Comparison of ENCODE assay signal across 8 mouse cellular contexts in the genomic region with DNA sequence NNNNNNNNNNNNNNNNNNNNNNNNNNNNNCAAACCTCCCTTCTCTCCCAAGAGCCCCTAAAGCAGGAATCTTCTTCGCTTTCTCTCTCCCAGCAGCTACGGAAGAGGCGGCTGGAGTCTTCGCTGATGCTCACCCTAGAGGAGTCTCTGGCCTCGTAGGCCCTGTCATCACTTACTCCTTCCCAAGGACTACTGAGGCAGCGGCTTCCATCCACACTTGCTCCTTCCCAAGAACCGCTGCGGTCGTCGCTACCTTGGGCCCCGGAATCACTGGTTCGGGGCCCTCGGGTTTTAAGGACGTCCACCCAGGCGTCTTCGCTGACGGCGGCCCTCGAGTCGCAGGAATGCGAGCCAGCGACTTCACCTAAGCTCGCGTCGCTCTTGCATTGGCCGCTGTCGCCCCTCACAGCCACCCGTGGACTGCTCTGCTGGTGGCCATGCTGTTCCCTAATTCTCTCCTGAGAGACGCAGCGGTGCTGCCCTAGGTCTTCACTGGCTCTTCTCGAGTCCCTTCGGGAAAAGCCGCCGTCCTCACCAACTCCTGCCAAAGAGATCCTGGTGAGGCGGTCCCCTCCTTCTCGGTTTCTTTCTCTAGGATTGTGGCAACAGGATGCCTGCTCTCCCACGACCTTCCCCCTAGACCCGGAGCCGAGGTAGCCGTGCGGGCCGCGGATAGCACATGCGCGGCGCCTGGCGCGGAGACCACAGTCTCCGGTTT. TPM values are rescaled to one million over a fixed set of nuclear protein-coding genes. Genes with fewer than 3 reads are reported as not detected.
DNase-seq lines count a peak whose midpoint lies in the region; ATAC-seq and TF ChIP-seq lines count a peak whose summit lies in the region.

No protein-coding gene starts in this region.

- peaks cover 3% of the 10 kb centered on the region for H3K4me1 ChIP-seq in brown adipose tissue, adult 24 weeks (ENCODE audit: control insufficient read depth, insufficient read depth, insufficient read length, low read length)
- peaks cover 13% of the 10 kb centered on the region for H3K4me1 ChIP-seq in heart, embryonic 16.5 days (ENCODE audit: control insufficient read depth, insufficient read depth, low read length)
- peaks cover 10% of the 10 kb centered on the region for H3K4me1 ChIP-seq in liver, embryonic 16.5 days (ENCODE audit: control insufficient read depth, low read depth, low read length)
- peaks cover 8% of the 10 kb centered on the region for H3K4me1 ChIP-seq in small intestine, adult 2 months (ENCODE audit: control insufficient read depth, insufficient read depth, insufficient read length, low read length)

- no peaks in the 10 kb centered on the region for H3K9me3 ChIP-seq in heart, embryonic 16.5 days (replicated peaks; ENCODE audit: control insufficient read depth, low read length)
- H3K9me3 ChIP-seq in liver, embryonic 16.5 days (replicated peaks; ENCODE audit: control insufficient read depth, low read length), result no peaks in the 10 kb centered on the region

- peaks cover 2% of the 10 kb centered on the region for H3K36me3 ChIP-seq in heart, embryonic 16.5 days (ENCODE audit: control insufficient read depth, insufficient read depth)
- no peaks in the 10 kb centered on the region for H3K36me3 ChIP-seq in liver, embryonic 16.5 days (ENCODE audit: control insufficient read depth, insufficient read depth)
- H3K36me3 ChIP-seq in small intestine, adult 2 months (ENCODE audit: control insufficient read depth, insufficient read depth, low read length), result peaks cover 10% of the 10 kb centered on the region

- WGBS in heart, embryonic 16.5 days, result 2% methylated on average over 49 of the region's 49 CpGs
- 3% methylated on average over 49 of the region's 49 CpGs for WGBS in liver, embryonic 16.5 days (ENCODE audit: insufficient replicate concordance)
- WGBS in small intestine, adult 2 months, result 2% methylated on average over 49 of the region's 49 CpGs

- peak overlapping the region; percentile 93 for H3K4me2 ChIP-seq in heart, embryonic 16.5 days (ENCODE audit: low read depth, low read length)
- H3K4me2 ChIP-seq in liver, embryonic 16.5 days (ENCODE audit: low read depth, low read length), result peak overlapping the region; percentile 99

- H3K27me3 ChIP-seq in heart, embryonic 16.5 days (ENCODE audit: control insufficient read depth, insufficient read depth, low read length), result no peaks in the 10 kb centered on the region
- H3K27me3 ChIP-seq in liver, embryonic 16.5 days (ENCODE audit: control insufficient read depth, insufficient read depth, low read depth, low read length), result peaks cover 9% of the 10 kb centered on the region
- H3K27me3 ChIP-seq in small intestine, adult 2 months (ENCODE audit: control insufficient read depth, insufficient read depth, low read length), result peaks cover 4% of the 10 kb centered on the region; the same call in 1 of the 2 replicates

- peak overlapping the region; percentile 75 for H3K4me3 ChIP-seq in layer of hippocampus, adult 2 months
- peak overlapping the region; percentile 77 for H3K4me3 ChIP-seq in brown adipose tissue, adult 24 weeks (ENCODE audit: insufficient read depth, low read depth, low read length)
- H3K4me3 ChIP-seq in heart, embryonic 16.5 days (ENCODE audit: low read length), result peak overlapping the region; percentile 75
- peak overlapping the region; percentile 75 for H3K4me3 ChIP-seq in liver, embryonic 16.5 days (ENCODE audit: low read depth, low read length)
- peak overlapping the region; percentile 98 for H3K4me3 ChIP-seq in small intestine, adult 2 months (ENCODE audit: low read depth, low read length)

- DNase-seq in layer of hippocampus, adult 2 months (ENCODE audit: low spot score in 2 of 2), result no peak
- DNase-seq in layer of hippocampus, adult 8-10 months (ENCODE audit: low spot score in 2 of 2), result no peak
- no peak for DNase-seq in gastrocnemius, postnatal 10 days
- no peak for DNase-seq in frontal cortex, postnatal 14 days (ENCODE audit: low spot score in 2 of 2)

- peak overlapping the region; percentile 98 for H3K27ac ChIP-seq in layer of hippocampus, adult 2 months
- no peak overlapping the region; the same call in 1 of the 2 replicates for H3K27ac ChIP-seq in brown adipose tissue, adult 24 weeks (replicated peaks; ENCODE audit: low read depth, low read length)
- no peak overlapping the region for H3K27ac ChIP-seq in heart, embryonic 16.5 days (ENCODE audit: low read length)
- H3K27ac ChIP-seq in liver, embryonic 16.5 days (ENCODE audit: low read length), result no peak overlapping the region
- no peak overlapping the region for H3K27ac ChIP-seq in small intestine, adult 2 months (ENCODE audit: insufficient read depth, low read depth, low read length)

- TF ChIP-seq CTCF in layer of hippocampus, adult 2 months (conservative IDR thresholded peaks at IDR 0.05), result no peak
- no peak for TF ChIP-seq CTCF in small intestine, adult 2 months (IDR thresholded peaks at IDR 0.05; ENCODE audit: extremely low read depth, insufficient read length, insufficient replicate concordance, low read depth, low read length)

- H3K9ac ChIP-seq in heart, embryonic 16.5 days (ENCODE audit: low read length), result peak overlapping the region; percentile 89
- peak overlapping the region; percentile 74 for H3K9ac ChIP-seq in liver, embryonic 16.5 days (ENCODE audit: low read depth, low read length)

- ATAC-seq in heart, embryonic 16.5 days (replicated peaks; ENCODE audit: extremely low read depth, insufficient read depth, low FRiP score), result peak; percentile 64; the same call in 1 of the 2 replicates
- peak; percentile 37 for ATAC-seq in liver, embryonic 16.5 days (ENCODE audit: low read depth)

- no peak for TF ChIP-seq POLR2A in small intestine, adult 2 months (IDR thresholded peaks at IDR 0.05; ENCODE audit: low read depth, low read length)

RNA-seq across cellular contexts. Expression of a gene that starts 0.5 kb away (rescaled TPM):
- total RNA-seq in layer of hippocampus, adult 2 months (2021), result 10 to 100 TPM; 18.6 to 19.8 TPM
- 10 to 100 TPM; 17.3 to 20.5 (median 18.7) TPM for total RNA-seq in layer of hippocampus, adult 8-10 months (2022)
- 1.2 and 2.5 TPM in 2 replicates for polyA plus RNA-seq in brown adipose tissue, adult 24 weeks (2012; ENCODE audit: insufficient read depth, insufficient read length, missing spikeins)
- polyA plus RNA-seq in heart, embryonic 16.5 days (2015; fragmentation: Nextera tagmentation; extraction: Ambion mirVana), result 3.1 and 3.2 TPM in 2 replicates
- 0.33 and 0.43 TPM in 2 replicates for polyA plus RNA-seq in liver, embryonic 16.5 days (2015; fragmentation: Nextera tagmentation; extraction: Ambion mirVana)
- polyA plus RNA-seq in small intestine, adult 2 months (2012; rRNA removed), result 0.22 and 0.42 TPM in 2 replicates
- total RNA-seq in gastrocnemius, postnatal 10 days (2021), result 1 to 10 TPM; 1.0 to 1.9 TPM

RNA-seq across cellular contexts. Expression of a gene that starts 33.3 kb away (rescaled TPM):
- 10 to 100 TPM; 59.0 to 67.0 TPM for total RNA-seq in layer of hippocampus, adult 2 months (2021)
- 10 to 100 TPM; 58.7 to 71.1 (median 63.8) TPM for total RNA-seq in layer of hippocampus, adult 8-10 months (2022)
- 19.3 and 20.2 TPM in 2 replicates for polyA plus RNA-seq in brown adipose tissue, adult 24 weeks (2012; ENCODE audit: insufficient read depth, insufficient read length, missing spikeins)
- polyA plus RNA-seq in heart, embryonic 16.5 days (2015; fragmentation: Nextera tagmentation; extraction: Ambion mirVana), result 14.1 and 14.7 TPM in 2 replicates
- 9.5 and 9.9 TPM in 2 replicates for polyA plus RNA-seq in liver, embryonic 16.5 days (2015; fragmentation: Nextera tagmentation; extraction: Ambion mirVana)
- polyA plus RNA-seq in small intestine, adult 2 months (2012; rRNA removed), result 3.2 and 9.4 TPM in 2 replicates
- 10 to 100 TPM; 24.6 to 34.6 TPM for total RNA-seq in gastrocnemius, postnatal 10 days (2021)
